Mouse (Mus musculus) urinary bladder, postnatal 4 days (tissue): ENCODE measurements around the gene Rho.

ENCODE experiments used
- DNase-seq, 2 experiments: peaks; one replicate each; pipeline ENCODE4 v3.0.0; 2021 to 2022; ENCODE audit warnings: low spot score in 2 of 2

Rho gene

DNA sequence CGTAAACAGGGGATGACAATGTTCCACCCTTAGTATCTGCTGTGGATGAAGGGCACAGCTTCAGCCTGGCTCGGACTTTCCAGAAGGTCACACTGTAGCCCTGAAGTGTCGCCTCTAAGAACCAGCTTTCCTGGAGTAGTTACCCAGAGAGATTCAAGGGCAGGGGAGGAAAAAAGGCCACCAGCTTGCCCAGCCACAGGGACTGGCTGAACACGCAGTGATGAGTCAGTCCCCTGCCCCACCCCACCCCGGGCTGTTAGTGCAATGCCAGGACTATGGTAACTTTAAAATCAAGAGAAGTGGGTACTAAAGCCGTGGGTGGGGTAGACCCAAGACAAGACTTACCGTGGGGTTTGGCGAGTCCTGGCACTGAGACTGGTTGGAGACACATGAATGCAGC lies 44.1 kb downstream of the Rho start:
- no peak for DNase-seq

- DNase-seq = no peak
Observed at GRCm38 (mm10) chr6:115977810-115978209, 46.3 kb downstream of the Rho start.

GRCm38 (mm10) chr6:115978596-115978995 lies 47.0 kb downstream of the Rho start:
- no peak for DNase-seq

GRCm38 (mm10) chr6:115982889-115983288 lies 51.3 kb downstream of the Rho start:
- no peak for DNase-seq

DNA sequence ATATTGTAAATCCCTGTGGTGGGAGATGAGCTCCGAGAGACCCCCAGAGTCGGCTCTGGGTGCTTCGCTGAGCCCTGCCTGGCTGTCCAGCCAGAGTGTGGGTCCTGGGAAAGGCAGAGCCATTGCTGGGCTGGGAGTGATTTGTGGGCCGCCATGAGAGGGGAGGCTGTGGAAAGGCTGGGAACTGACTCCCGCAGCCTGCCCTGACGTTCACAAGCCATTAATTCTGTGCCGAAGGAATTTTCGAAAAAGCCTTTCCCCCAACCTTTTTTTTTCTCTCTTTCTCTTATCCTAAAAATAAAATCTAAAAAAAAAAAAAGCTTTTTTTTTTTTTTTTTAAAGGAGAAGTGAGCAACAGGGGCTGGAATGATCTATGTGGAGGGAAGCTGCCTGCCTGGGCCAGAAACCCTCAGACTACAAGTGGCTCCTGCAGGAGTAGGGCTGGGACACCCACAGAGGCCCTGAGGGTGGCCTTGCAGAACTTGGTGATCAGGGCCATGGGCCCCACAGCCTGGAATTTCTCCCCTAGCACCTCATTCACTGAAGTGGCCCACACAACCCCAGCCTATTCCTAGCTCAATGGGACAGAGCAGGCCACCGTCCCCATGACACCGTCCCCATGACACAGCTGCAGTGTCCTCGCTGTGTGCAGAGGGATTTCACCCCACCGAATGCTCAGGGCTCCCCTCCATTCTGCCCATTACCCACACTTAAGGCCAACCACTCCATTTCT lies 51.9 kb downstream of the Rho start:
- DNase-seq = no peak

GRCm38 (mm10) chr6:115984580-115984979 lies 53.0 kb downstream of the Rho start:
- no peak for DNase-seq

DNA sequence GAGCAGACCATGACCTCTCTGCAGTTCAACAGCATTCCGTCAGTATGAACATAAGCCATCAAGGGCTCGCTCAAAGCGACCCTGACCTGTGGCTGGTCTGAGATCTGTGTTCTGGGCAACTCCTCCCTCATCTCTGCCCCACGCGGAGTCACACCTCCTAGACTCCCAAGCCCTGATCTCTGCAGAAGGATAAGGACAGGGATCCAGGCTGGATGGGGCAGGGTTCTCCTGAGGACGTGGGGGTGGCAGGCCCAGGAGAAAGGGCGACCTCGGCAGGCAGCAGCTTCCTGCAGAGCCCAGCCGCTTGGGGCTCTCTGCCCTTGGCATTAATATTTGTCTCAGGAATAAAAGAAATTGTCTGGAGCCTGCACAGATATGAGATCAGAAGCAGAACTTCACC lies 54.1 kb downstream of the Rho start:
- DNase-seq = no peak

- no peak for DNase-seq
Observed at GRCm38 (mm10) chr6:115986472-115987095, 55.0 kb downstream of the Rho start.

DNA sequence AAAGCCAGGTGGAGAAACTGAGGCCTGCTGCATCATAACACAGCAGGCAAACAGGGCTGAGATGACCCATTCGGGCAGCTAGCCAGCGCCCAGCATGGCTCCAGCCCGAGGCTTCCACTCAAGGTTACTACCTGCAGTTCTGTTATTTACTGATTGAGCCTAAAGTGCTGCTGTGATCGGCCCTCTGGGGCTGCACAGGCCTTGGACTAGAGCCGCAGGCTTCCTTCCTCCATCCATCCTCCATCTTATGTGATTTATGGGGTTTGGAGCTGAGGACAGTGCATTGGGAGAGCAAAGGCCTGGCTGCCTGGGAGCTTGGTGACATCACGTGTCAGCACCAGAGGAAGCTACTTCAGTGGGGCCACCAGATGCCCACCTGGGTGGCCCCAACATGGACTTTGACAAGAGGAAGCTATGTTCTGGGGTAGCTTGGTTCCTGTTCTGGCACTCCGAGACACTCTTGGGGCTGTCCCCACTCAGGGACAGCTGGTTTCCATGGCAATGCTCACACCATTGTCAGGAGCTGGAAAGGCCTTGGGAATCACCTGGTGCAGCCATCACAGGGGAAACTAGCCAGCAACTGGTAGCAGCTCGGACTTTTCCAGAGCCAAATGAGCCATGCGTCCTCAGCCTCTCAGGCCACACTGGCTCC lies 55.7 kb downstream of the Rho start:
- DNase-seq = no peak

GRCm38 (mm10) chr6:115989032-115989431 lies 57.5 kb downstream of the Rho start:
- DNase-seq = no peak

GRCm38 (mm10) chr6:115989607-115990006 lies 58.1 kb downstream of the Rho start:
- no peak for DNase-seq
